Mouse (Mus musculus) cerebellum, postnatal 25 days (tissue): Measurements from ENCODE around the gene Dact3.
A peak's percentile ranks its signal among the peaks of the same experiment; 100 is the strongest.

Experiments
- DNase-seq, 2 experiments: peaks; one replicate each; pipeline ENCODE4 v3.0.0; 2021; ENCODE audit warnings: mixed read lengths in 2 of 2

Dact3 gene

GRCm38 (mm10) chr7:16859902-16860651 is 15.0 kb upstream of the Dact3 start:
- DNase-seq: peak; percentile 61 to 83

- DNase-seq: no peak
These were observed 7.6 kb upstream of the Dact3 start for GRCm38 (mm10) chr7:16867488-16867887.

GRCm38 (mm10) chr7:16869497-16869896 is 5.6 kb upstream of the Dact3 start:
- peak; percentile 88 to 92 for DNase-seq

- no peak for DNase-seq
These were observed 3.5 kb upstream of the Dact3 start for GRCm38 (mm10) chr7:16871600-16871999.

- no peak for DNase-seq
These were observed 2.6 kb upstream of the Dact3 start for GRCm38 (mm10) chr7:16872478-16872877.

- DNase-seq: no peak
These were observed 1.7 kb upstream of the Dact3 start for GRCm38 (mm10) chr7:16873392-16873791.

GRCm38 (mm10) chr7:16874190-16874589 is 927 bp upstream of the Dact3 start:
- DNase-seq: peak; percentile 83 to 88

GRCm38 (mm10) chr7:16874756-16875309 is 284 bp upstream of the Dact3 start:
- peak; percentile 99 for DNase-seq

- DNase-seq: no peak
These were observed 209 bp downstream of the Dact3 start for GRCm38 (mm10) chr7:16875326-16875725.

GRCm38 (mm10) chr7:16876006-16876405 is 889 bp downstream of the Dact3 start:
- no peak for DNase-seq

GRCm38 (mm10) chr7:16876608-16877007 is 1.5 kb downstream of the Dact3 start:
- DNase-seq: peak in 1 of 2 experiments; percentile 53

GRCm38 (mm10) chr7:16877717-16878116 is 2.6 kb downstream of the Dact3 start:
- DNase-seq: no peak

- no peak for DNase-seq
These were observed 4.9 kb downstream of the Dact3 start for GRCm38 (mm10) chr7:16879796-16880547.

GRCm38 (mm10) chr7:16880615-16881014 is 5.5 kb downstream of the Dact3 start:
- no peak for DNase-seq

- no peak for DNase-seq
These were observed 8.0 kb downstream of the Dact3 start for GRCm38 (mm10) chr7:16883162-16883561.

- DNase-seq: no peak
These were observed 9.2 kb downstream of the Dact3 start for GRCm38 (mm10) chr7:16884334-16884733.

GRCm38 (mm10) chr7:16885271-16885776 is 10.2 kb downstream of the Dact3 start:
- no peak for DNase-seq

- DNase-seq: peak in 1 of 2 experiments; percentile 47
These were observed 10.8 kb downstream of the Dact3 start for GRCm38 (mm10) chr7:16885905-16886304.

GRCm38 (mm10) chr7:16890536-16890935 is 15.4 kb downstream of the Dact3 start:
- DNase-seq: no peak

- peak in 1 of 2 experiments; percentile 40 for DNase-seq
These were observed 15.8 kb downstream of the Dact3 start for GRCm38 (mm10) chr7:16890944-16891343.

GRCm38 (mm10) chr7:16891641-16892351 is 16.7 kb downstream of the Dact3 start, which contains the start of gene Gng8:
TSS of gene Gng8 (plus strand) at chr7:16891786.
- peak; percentile 85 to 92 for DNase-seq

- no peak for DNase-seq
These were observed 17.2 kb downstream of the Dact3 start for GRCm38 (mm10) chr7:16892352-16892730.

GRCm38 (mm10) chr7:16893612-16894011 is 18.5 kb downstream of the Dact3 start:
- DNase-seq: no peak
